Mouse (Mus musculus) midbrain, postnatal 0 days (tissue): ENCODE measurements around the gene Smco3. TPM values are rescaled to one million over a fixed set of nuclear protein-coding genes. Genes with fewer than 3 reads are reported as not detected.
"Not testable (repeated sequence)": the region's sequence is repeated elsewhere in the genome, so short reads cannot be mapped to it uniquely, and the experiment has no call there.

Experiments
- ATAC-seq: fragments of 200-750 bp; cut with Nextera tagmentation; 2 replicates; pipeline ENCODE4 v1.8.0; 2017; ENCODE audit warnings: moderate number of reproducible peaks, mild to moderate bottlenecking, moderate TSS enrichment, moderate library complexity; ENCODE audit not compliant: low FRiP score
- DNase-seq: peaks from one replicate; pipeline ENCODE4 v3.0.0-alpha.2; 2015; ENCODE audit warnings: low spot score
- H3K27ac ChIP-seq: fragments of 300-500 bp; sonication (generic); 2 replicates; pipeline ENCODE4 v1.5.1; 2014; ENCODE audit warnings: low read depth, mild to moderate bottlenecking, low read length, mixed read lengths
- H3K27me3 ChIP-seq: fragments of 300-500 bp; sonication (generic); 2 replicates; pipeline ENCODE4 v1.6.1; 2014; ENCODE audit warnings: low read length, control low read depth, mixed read lengths; ENCODE audit not compliant: insufficient read depth
- H3K36me3 ChIP-seq: fragments of 300-500 bp; sonication (generic); 2 replicates; pipeline ENCODE4 v1.6.1; 2014; ENCODE audit warnings: low read length, control low read depth, mixed read lengths; ENCODE audit not compliant: insufficient read depth
- H3K4me1 ChIP-seq: fragments of 300-500 bp; sonication (generic); 2 replicates; pipeline ENCODE4 v1.6.1; 2014; ENCODE audit warnings: mild to moderate bottlenecking, control low read depth, antibody characterized with exemption, low read length, mixed read lengths; ENCODE audit not compliant: insufficient read depth
- H3K4me2 ChIP-seq: fragments of 300-500 bp; sonication (generic); 2 replicates; pipeline ENCODE4 v1.6.1; 2014; ENCODE audit warnings: low read depth, mild to moderate bottlenecking, low read length, mixed read lengths; ENCODE audit not compliant: poor library complexity, severe bottlenecking
- H3K4me3 ChIP-seq: fragments of 300-500 bp; sonication (generic); 2 replicates; pipeline ENCODE4 v1.5.1; 2014; ENCODE audit warnings: low read depth, mild to moderate bottlenecking, low read length, moderate library complexity
- H3K9ac ChIP-seq: fragments of 300-500 bp; sonication (generic); replicated peaks from 2 replicates; pipeline ENCODE4 v1.6.1; 2014; ENCODE audit warnings: mild to moderate bottlenecking, low read length, moderate library complexity, mixed read lengths; ENCODE audit not compliant: poor library complexity, severe bottlenecking
- H3K9me3 ChIP-seq: fragments of 300-500 bp; sonication (generic); 2 replicates; pipeline ENCODE4 v1.6.1; 2016; ENCODE audit warnings: low read length, control low read depth
- CTCF ChIP-seq: IDR thresholded peaks from 2 replicates; pipeline ENCODE4 v1.5.1; 2016; ENCODE audit warnings: antibody characterized with exemption, mild to moderate bottlenecking
- WGBS: fragments of 180-500 bp; shearing (Covaris S2); extraction: QIAGEN DNeasy Blood & Tissue Kit; methylation state at CpG from one replicate; pipeline ENCODE4 v1.1.7; 2014; 5-methylcytosine and 5-hydroxymethylcytosine counted together
- polyA plus RNA-seq: library from polyadenylated mRNA; unstranded; fragments of >200 nt; fragmentation: Nextera tagmentation; extraction: Ambion mirVana; gene quantifications from 2 replicates; pipeline ENCODE4 v1.2.1, GENCODE M21; 2015
- total RNA-seq: library from RNA; depleted of rRNA; stranded (reverse); fragments of >200 nt; gene quantifications from 2 replicates; pipeline ENCODE4 v1.2.3, GENCODE M21; 2014; rRNA removed

Smco3 gene
- total RNA-seq: 1.7 and 3.6 TPM in 2 replicates
- 0.83 and 1.2 TPM in 2 replicates for polyA plus RNA-seq

GRCm38 (mm10) chr6:136835352-136835751, at the start of gene Smco3:
Gene Smco3, minus strand, starts transcription at chr6:136835452.
- Histone ChIP-seq H3K36me3 (no peaks in the 10 kb centered on the region), H3K27ac (no peak within 1 kb of the TSS), H3K9me3 (no peaks in the 10 kb centered on the region), H3K4me2 (0 out of 2 replicates have a peak within 1 kb of the TSS, but pooled peaks have one; percentile 2), H3K9ac (no peak within 1 kb of the TSS), H3K4me3 (no peak within 1 kb of the TSS), H3K4me1 (no peaks in the 10 kb centered on the region), H3K27me3 (peaks cover 6% of the 10 kb centered on the region; the same call in 1 of the 2 replicates)
- DNase-seq (no peak), ATAC-seq (no peak)
- WGBS: 53% methylated on average over 4 of the region's 4 CpGs
- TF ChIP-seq CTCF: no peak

GRCm38 (mm10) chr6:136884766-136885165, 49.5 kb upstream of the Smco3 start:
- not testable (repeated sequence) for H3K27me3 ChIP-seq, H3K4me1 ChIP-seq, H3K9me3 ChIP-seq, DNase-seq, H3K4me3 ChIP-seq, H3K4me2 ChIP-seq, ATAC-seq, H3K36me3 ChIP-seq, H3K27ac ChIP-seq, H3K9ac ChIP-seq
- whole genome bisulfite sequencing: 38% methylated on average over 1 of the region's 1 CpGs

GRCm38 (mm10) chr6:136883961-136884360, 48.7 kb upstream of the Smco3 start:
- no peak for ATAC-seq
- 93% methylated on average over 6 of the region's 6 CpGs for WGBS
- no peak for TF ChIP-seq CTCF
- Histone ChIP-seq H3K27ac (no peak overlapping the region), H3K27me3 (no peaks in the 10 kb centered on the region), H3K9me3 (no peaks in the 10 kb centered on the region), H3K4me3 (no peak overlapping the region), H3K4me2 (no peak overlapping the region), H3K4me1 (no peaks in the 10 kb centered on the region), H3K36me3 (no peaks in the 10 kb centered on the region), H3K9ac (no peak overlapping the region)
- no peak for DNase-seq

DNA sequence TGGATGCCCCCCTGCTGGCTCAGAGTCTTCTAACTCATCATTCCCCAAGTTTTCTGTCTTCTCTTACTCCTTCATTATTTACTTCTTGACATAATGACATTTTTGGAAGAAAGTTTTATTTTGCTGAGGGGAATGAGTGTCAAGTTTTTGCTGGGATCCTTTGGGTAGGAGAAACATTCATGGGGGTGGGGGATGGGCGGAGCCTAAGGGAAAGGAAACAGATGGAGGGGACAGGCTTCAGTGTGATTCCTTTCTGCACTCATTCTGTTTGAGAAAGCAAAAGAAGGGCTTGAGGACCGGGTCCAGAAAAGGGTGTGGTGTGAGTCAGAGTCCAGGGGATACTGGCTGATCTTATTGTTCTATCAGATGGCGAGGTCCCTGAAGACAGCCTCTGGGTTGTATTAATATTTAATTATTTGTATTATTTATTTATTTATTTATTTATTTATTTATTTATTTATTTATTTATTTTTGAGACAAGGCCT, 48.2 kb upstream of the Smco3 start:
- H3K9ac ChIP-seq: no peak overlapping the region
- H3K4me3 ChIP-seq: no peak overlapping the region
- TF ChIP-seq CTCF: no peak
- H3K27me3 ChIP-seq: no peaks in the 10 kb centered on the region
- WGBS: 72% methylated on average over 3 of the region's 3 CpGs
- DNase-seq (no peak), ATAC-seq (no peak)
- no peaks in the 10 kb centered on the region for H3K4me1 ChIP-seq
- H3K9me3 ChIP-seq: no peaks in the 10 kb centered on the region
- no peaks in the 10 kb centered on the region for H3K36me3 ChIP-seq
- no peak overlapping the region for H3K27ac ChIP-seq
- no peak overlapping the region for H3K4me2 ChIP-seq

GRCm38 (mm10) chr6:136881678-136882077, 46.4 kb upstream of the Smco3 start:
- WGBS: 79% methylated on average over 8 of the region's 8 CpGs
- ATAC-seq: no peak
- no peaks in the 10 kb centered on the region for H3K9me3 ChIP-seq
- no peaks in the 10 kb centered on the region for H3K36me3 ChIP-seq
- no peak overlapping the region for H3K4me2 ChIP-seq
- no peak for TF ChIP-seq CTCF
- H3K27ac ChIP-seq: no peak overlapping the region
- no peak overlapping the region for H3K9ac ChIP-seq
- DNase-seq: no peak
- H3K27me3 ChIP-seq: no peaks in the 10 kb centered on the region
- H3K4me3 ChIP-seq: no peak overlapping the region
- no peaks in the 10 kb centered on the region for H3K4me1 ChIP-seq

- H3K4me1 ChIP-seq: no peaks in the 10 kb centered on the region
- no peak within 1 kb of the TSS for H3K4me3 ChIP-seq
- no peak within 1 kb of the TSS for H3K9ac ChIP-seq
- WGBS: 67% methylated on average over 9 of the region's 9 CpGs
- ATAC-seq: no peak
- no peak for TF ChIP-seq CTCF
- no peaks in the 10 kb centered on the region for H3K9me3 ChIP-seq
- DNase-seq: no peak
- H3K4me2 ChIP-seq: no peak within 1 kb of the TSS
- H3K27me3 ChIP-seq: no peaks in the 10 kb centered on the region
- H3K36me3 ChIP-seq: no peaks in the 10 kb centered on the region
- no peak within 1 kb of the TSS for H3K27ac ChIP-seq
These were observed 40.4 kb upstream of the Smco3 start, which contains the start of gene Mgp for GRCm38 (mm10) chr6:136875670-136876069. Gene Mgp, minus strand, starts transcription at chr6:136875823.
